Mouse (Mus musculus): ENCODE data around the gene Nckap5. TPM values are rescaled to one million over a fixed set of nuclear protein-coding genes. Genes with fewer than 3 reads are reported as not detected.
"Not testable (repeated sequence)": the region's sequence is repeated elsewhere in the genome, so short reads cannot be mapped to it uniquely, and the experiment has no call there.

Nckap5 gene
- polyA plus RNA-seq, 1 experiment = 3.1 TPM

- H3K36me3 ChIP-seq (ENCODE audit: control insufficient read depth, insufficient read depth, low read length) = no peaks in the 10 kb centered on the region
- H3K4me1 ChIP-seq (ENCODE audit: control insufficient read depth, insufficient read depth, low read length) = no peaks in the 10 kb centered on the region
- WGBS = 59% methylated on average over 8 of the region's 8 CpGs
- no peak overlapping the region for H3K4me3 ChIP-seq (ENCODE audit: insufficient read depth, low read depth, low read length)
- no peak for TF ChIP-seq POLR2A (IDR thresholded peaks at IDR 0.05; ENCODE audit: low read depth, low read length)
- TF ChIP-seq CTCF (conservative IDR thresholded peaks at IDR 0.05; ENCODE audit: insufficient read depth, insufficient read length, low read depth, low read length) = no peak
- H3K27me3 ChIP-seq (replicated peaks; ENCODE audit: control insufficient read depth, insufficient read depth, low read length) = no peaks in the 10 kb centered on the region
- no peak overlapping the region for H3K27ac ChIP-seq (ENCODE audit: insufficient read depth, low read depth, low read length)
- no peak for DNase-seq
These were observed 710.1 kb downstream of the Nckap5 start for GRCm38 (mm10) chr1:126120506-126120905.

GRCm38 (mm10) chr1:126116034-126116433 is 714.6 kb downstream of the Nckap5 start:
- DNase-seq = no peak
- no peak overlapping the region for H3K27ac ChIP-seq (ENCODE audit: insufficient read depth, low read depth, low read length)
- no peaks in the 10 kb centered on the region for H3K27me3 ChIP-seq (replicated peaks; ENCODE audit: control insufficient read depth, insufficient read depth, low read length)
- 84% methylated on average over 3 of the region's 3 CpGs for WGBS
- H3K36me3 ChIP-seq (ENCODE audit: control insufficient read depth, insufficient read depth, low read length) = no peaks in the 10 kb centered on the region
- no peak overlapping the region for H3K4me3 ChIP-seq (ENCODE audit: insufficient read depth, low read depth, low read length)
- TF ChIP-seq CTCF (conservative IDR thresholded peaks at IDR 0.05; ENCODE audit: insufficient read depth, insufficient read length, low read depth, low read length) (no peak), POLR2A (IDR thresholded peaks at IDR 0.05; ENCODE audit: low read depth, low read length) (no peak)
- no peaks in the 10 kb centered on the region for H3K4me1 ChIP-seq (ENCODE audit: control insufficient read depth, insufficient read depth, low read length)

- Histone ChIP-seq H3K4me1 (ENCODE audit: control insufficient read depth, insufficient read depth, low read length) (no peaks in the 10 kb centered on the region), H3K27me3 (replicated peaks; ENCODE audit: control insufficient read depth, insufficient read depth, low read length) (no peaks in the 10 kb centered on the region), H3K36me3 (ENCODE audit: control insufficient read depth, insufficient read depth, low read length) (no peaks in the 10 kb centered on the region), H3K4me3 (ENCODE audit: insufficient read depth, low read depth, low read length) (no peak overlapping the region), H3K27ac (ENCODE audit: insufficient read depth, low read depth, low read length) (no peak overlapping the region)
- 65% methylated on average over 3 of the region's 3 CpGs for WGBS
- DNase-seq = no peak
- TF ChIP-seq POLR2A (IDR thresholded peaks at IDR 0.05; ENCODE audit: low read depth, low read length) (no peak), CTCF (conservative IDR thresholded peaks at IDR 0.05; ENCODE audit: insufficient read depth, insufficient read length, low read depth, low read length) (no peak)
These were observed 724.8 kb downstream of the Nckap5 start for GRCm38 (mm10) chr1:126105673-126106256.

GRCm38 (mm10) chr1:126094346-126094745 is 736.3 kb downstream of the Nckap5 start:
- DNase-seq = no peak
- H3K4me1 ChIP-seq (ENCODE audit: control insufficient read depth, insufficient read depth, low read length) = no peaks in the 10 kb centered on the region
- H3K27me3 ChIP-seq (replicated peaks; ENCODE audit: control insufficient read depth, insufficient read depth, low read length) = no peaks in the 10 kb centered on the region
- no peaks in the 10 kb centered on the region for H3K36me3 ChIP-seq (ENCODE audit: control insufficient read depth, insufficient read depth, low read length)
- no peak overlapping the region for H3K4me3 ChIP-seq (ENCODE audit: insufficient read depth, low read depth, low read length)
- TF ChIP-seq POLR2A (IDR thresholded peaks at IDR 0.05; ENCODE audit: low read depth, low read length) (no peak), CTCF (conservative IDR thresholded peaks at IDR 0.05; ENCODE audit: insufficient read depth, insufficient read length, low read depth, low read length) (no peak)
- WGBS = 85% methylated on average over 4 of the region's 4 CpGs
- H3K27ac ChIP-seq (ENCODE audit: insufficient read depth, low read depth, low read length) = no peak overlapping the region

GRCm38 (mm10) chr1:126091979-126092378 is 738.6 kb downstream of the Nckap5 start:
- not testable (repeated sequence) for DNase-seq; H3K4me3 ChIP-seq (ENCODE audit: insufficient read depth, low read depth, low read length); H3K36me3 ChIP-seq (ENCODE audit: control insufficient read depth, insufficient read depth, low read length); H3K27me3 ChIP-seq (replicated peaks; ENCODE audit: control insufficient read depth, insufficient read depth, low read length); H3K27ac ChIP-seq (ENCODE audit: insufficient read depth, low read depth, low read length); H3K4me1 ChIP-seq (ENCODE audit: control insufficient read depth, insufficient read depth, low read length)
- 73% methylated on average over 2 of the region's 2 CpGs for WGBS

- Histone ChIP-seq H3K27ac (ENCODE audit: insufficient read depth, low read depth, low read length) (no peak overlapping the region), H3K27me3 (replicated peaks; ENCODE audit: control insufficient read depth, insufficient read depth, low read length) (no peaks in the 10 kb centered on the region), H3K4me3 (ENCODE audit: insufficient read depth, low read depth, low read length) (no peak overlapping the region), H3K36me3 (ENCODE audit: control insufficient read depth, insufficient read depth, low read length) (no peaks in the 10 kb centered on the region), H3K4me1 (ENCODE audit: control insufficient read depth, insufficient read depth, low read length) (no peaks in the 10 kb centered on the region)
- no peak for DNase-seq
- WGBS = 85% methylated on average over 7 of the region's 7 CpGs
- no peak for TF ChIP-seq POLR2A (IDR thresholded peaks at IDR 0.05; ENCODE audit: low read depth, low read length)
- TF ChIP-seq CTCF (conservative IDR thresholded peaks at IDR 0.05; ENCODE audit: insufficient read depth, insufficient read length, low read depth, low read length) = no peak
These were observed 743.4 kb downstream of the Nckap5 start for GRCm38 (mm10) chr1:126087181-126087580.

GRCm38 (mm10) chr1:126076312-126076711 is 754.3 kb downstream of the Nckap5 start:
- no peaks in the 10 kb centered on the region for H3K4me1 ChIP-seq (ENCODE audit: control insufficient read depth, insufficient read depth, low read length)
- H3K36me3 ChIP-seq (ENCODE audit: control insufficient read depth, insufficient read depth, low read length) = no peaks in the 10 kb centered on the region
- H3K27me3 ChIP-seq (replicated peaks; ENCODE audit: control insufficient read depth, insufficient read depth, low read length) = no peaks in the 10 kb centered on the region
- no peak overlapping the region for H3K4me3 ChIP-seq (ENCODE audit: insufficient read depth, low read depth, low read length)
- no peak overlapping the region for H3K27ac ChIP-seq (ENCODE audit: insufficient read depth, low read depth, low read length)
- TF ChIP-seq CTCF (conservative IDR thresholded peaks at IDR 0.05; ENCODE audit: insufficient read depth, insufficient read length, low read depth, low read length) = no peak
- no peak for TF ChIP-seq POLR2A (IDR thresholded peaks at IDR 0.05; ENCODE audit: low read depth, low read length)
- WGBS = 68% methylated on average over 4 of the region's 4 CpGs
- no peak for DNase-seq
